Mouse (Mus musculus) cerebellum, adult 2 months (tissue): Measurements from ENCODE around the gene Tmcc3.

Source experiments
- CTCF ChIP-seq: fragments of 200-500 bp; IDR thresholded peaks from 2 replicates; pipeline ENCODE4 v1.5.1; 2011; ENCODE audit warnings: low read depth, mild to moderate bottlenecking, control low read depth, low read length, moderate library complexity, borderline replicate concordance; ENCODE audit not compliant: insufficient read depth
- POLR2A ChIP-seq: fragments of 200-500 bp; IDR thresholded peaks from 2 replicates; pipeline ENCODE4 v1.6.1; 2011; ENCODE audit warnings: low read length, control low read depth, borderline replicate concordance; ENCODE audit not compliant: insufficient read depth

DNA sequence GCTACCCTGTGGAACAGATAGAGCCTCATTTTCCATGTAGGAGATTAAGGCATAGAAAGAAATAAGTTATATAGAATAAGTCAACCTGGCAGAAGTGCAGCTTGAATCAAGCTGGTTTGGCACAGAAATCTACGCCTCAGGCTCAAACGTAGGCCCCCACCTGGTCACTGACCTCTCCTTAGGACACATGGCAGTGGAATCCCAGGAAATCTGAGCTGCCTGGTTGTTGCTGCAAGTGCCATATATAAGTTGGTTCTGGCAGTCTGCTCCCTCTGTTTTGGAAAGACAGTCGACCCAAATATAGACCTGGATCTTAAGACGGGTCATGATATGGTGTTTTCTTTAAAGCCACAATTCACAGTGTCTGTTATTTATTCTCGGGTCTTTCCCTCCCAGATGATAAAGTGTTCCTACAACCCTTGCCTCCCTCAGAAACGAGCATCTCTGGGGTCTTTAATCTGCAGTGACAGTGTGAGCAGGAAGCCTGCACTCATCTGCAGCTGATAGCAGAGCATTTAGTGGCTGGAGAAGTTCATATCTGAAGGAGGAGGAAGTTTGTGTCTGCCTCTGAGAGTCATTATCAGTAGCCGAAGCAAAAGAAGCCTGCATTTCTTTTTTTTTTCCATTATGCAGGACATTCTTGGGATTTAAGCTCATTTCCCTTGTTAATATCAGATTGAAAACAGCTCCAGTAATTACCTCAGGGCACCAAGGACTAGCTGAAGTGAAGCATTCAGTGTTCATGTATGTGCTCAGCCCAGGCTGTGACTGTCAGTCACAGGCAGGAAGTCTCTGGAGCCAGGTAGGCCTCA is 253.9 kb downstream of the Tmcc3 start:
- no peak for TF ChIP-seq CTCF
- TF ChIP-seq POLR2A = no peak
